Mouse (Mus musculus) megakaryocyte, embryonic 14.5 days (primary cell): ENCODE results near the gene Sptbn1.

Experiments used
- FLI1 ChIP-seq: IDR thresholded peaks from 2 replicates; pipeline ENCODE4 v1.6.1; 2012; ENCODE audit warnings: low read length, inconsistent platforms, mixed read lengths
- GATA1 ChIP-seq: IDR thresholded peaks from 3 replicates; pipeline ENCODE4 v1.6.1; 2012; ENCODE audit warnings: mixed read lengths, low read length, inconsistent platforms, borderline replicate concordance

DNA sequence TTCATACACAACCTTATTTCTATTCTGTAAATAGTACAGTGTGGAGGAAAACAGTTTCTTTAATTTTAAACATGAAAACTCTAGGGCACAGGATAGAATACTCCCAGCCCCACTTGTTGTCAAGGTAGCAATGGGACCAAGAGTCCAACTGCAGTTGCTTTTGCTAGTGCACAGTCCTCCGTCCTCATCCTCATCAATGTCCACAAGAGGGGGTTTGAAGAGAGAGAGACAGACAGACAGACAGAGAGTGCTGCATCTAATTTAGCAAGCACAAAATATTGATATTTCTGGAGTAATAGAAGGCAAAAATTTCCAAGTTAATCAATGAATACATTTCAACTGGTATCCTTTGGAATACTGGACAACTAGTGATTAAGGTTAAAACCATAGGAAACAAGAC lies 120.1 kb downstream of the Sptbn1 start:
- TF ChIP-seq FLI1 (no peak), GATA1 (no peak)
